Mouse (Mus musculus): ENCODE measurements around the gene Btnl2. TPM values are rescaled to one million over a fixed set of nuclear protein-coding genes. Genes with fewer than 3 reads are reported as not detected.

Gene Btnl2
- total RNA-seq, 2 experiments from 2014 or later: 0.39 to 0.42 TPM

DNA sequence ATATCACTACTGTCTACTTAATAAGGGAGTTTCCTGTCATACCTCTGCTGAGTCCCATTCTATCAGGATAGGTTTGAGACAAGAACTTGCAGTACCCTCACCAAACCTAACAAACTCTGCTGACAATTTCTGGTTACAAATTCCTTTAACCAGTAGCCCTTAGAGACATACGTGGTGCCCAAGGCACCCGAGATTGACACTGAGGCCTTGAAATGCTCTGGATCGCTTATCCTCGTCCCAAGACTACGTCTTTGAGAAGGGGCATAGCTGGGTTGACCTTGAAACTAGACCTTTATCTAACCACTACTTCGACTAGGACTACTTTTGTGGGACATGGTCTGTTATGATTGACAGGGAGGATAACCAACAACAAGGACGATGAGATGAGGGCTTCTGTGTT is 9.1 kb upstream of the Btnl2 start:
- intact Hi-C loops (cut with DNase I; ENCODE audit: low total_unique reads): no loop called here
- DNase-seq: no peak

DNA sequence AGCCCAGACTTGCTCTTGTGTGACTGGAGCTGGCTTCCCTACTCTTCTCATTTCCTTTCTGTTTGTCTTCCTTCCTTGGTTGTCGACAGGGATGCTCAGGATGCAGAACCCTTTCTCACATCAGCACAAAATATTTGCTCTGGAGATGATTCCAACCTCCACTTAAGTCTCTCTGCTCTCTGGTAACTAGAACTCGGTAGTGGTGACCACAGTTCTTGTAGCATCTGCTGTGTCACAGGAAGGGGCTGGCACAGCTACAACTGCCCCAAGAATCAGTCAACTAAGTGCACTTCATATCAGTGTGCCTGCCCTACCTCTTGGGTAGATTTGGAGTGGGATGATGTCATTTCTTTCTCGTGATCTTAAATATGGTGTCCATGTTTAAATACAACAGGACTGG is 8.6 kb upstream of the Btnl2 start:
- no peak for DNase-seq
- intact Hi-C loops (cut with DNase I; ENCODE audit: low total_unique reads): no loop called here

DNA sequence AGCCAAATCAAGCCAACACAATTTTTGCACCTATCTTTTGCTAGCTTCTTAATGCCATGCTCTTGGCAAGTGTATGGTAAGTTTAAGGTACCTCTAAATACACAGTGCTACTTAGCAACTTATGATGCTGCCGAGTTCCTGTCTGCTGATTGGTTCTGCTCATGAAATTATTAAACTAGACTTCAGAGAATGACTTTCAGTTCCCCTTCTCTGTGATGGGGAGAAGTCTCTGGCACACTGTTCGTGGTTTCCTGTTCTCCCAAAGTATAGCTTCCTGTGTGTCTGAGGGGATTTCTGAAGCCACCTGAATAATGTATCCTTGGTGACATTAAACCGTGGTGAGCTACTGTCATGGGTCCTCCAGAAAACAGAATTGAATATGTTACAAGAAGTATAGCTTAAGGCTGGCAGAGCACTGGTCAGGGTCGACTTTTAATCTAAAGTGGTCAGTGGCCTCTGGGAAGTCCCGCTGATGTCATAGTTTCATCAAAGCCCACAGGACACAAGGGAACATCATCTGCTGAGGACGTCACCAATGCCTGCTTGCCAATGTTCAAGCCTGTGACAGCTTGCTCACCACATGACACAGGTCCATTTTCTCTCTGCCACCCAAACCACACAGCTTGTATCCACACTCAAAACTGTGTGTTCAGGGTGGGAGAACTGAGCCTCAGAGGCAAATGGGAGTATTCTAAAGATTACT is 6.9 kb upstream of the Btnl2 start:
- no peak for DNase-seq
- intact Hi-C loops (cut with DNase I; ENCODE audit: low total_unique reads): no loop called here

DNA sequence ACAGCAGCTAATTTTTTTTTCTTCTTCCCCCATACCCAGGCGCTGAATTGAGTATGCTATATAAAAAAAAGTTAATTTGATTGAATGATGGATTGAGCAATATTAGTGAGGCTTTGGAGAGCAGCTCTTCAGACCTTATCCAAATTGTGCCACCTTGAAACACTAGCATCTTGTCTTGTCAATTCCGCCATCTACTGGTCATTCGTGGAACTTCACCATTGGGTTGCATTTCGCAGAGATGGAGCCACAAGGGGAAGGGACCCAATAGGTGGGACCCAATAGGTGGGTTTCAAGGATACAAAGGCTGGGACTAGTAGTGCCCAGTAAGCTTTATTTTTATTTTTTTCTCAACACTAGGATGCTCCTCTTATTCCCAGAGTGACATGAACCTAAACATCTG is 5.2 kb upstream of the Btnl2 start:
- peak; percentile 57 for DNase-seq
- intact Hi-C loops (cut with DNase I; ENCODE audit: low total_unique reads): loop anchor here (1.0 kb wide), 1 partner anchor 100 kb away; no protein-coding TSS in a partner anchor

DNA sequence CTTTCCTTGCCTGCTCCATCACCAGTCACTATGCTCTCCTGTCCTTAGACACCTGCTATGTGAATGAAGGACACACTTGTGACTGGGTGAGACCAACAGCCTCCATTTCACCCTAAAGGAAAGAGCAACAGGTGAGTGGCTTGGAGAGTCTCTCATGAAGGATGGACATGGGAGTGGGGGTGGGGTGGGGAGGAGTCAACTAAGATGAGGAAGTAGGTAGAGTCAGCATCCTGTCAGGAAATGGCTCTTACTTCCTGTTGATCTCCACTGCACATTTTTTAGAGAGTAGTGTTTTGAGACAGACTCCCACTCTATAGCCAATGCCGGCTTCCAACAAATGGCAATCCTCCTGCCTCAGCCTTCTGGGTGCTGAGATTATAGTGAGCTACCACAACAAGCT is 318 bp downstream of the Btnl2 start:
- intact Hi-C loops (cut with DNase I; ENCODE audit: low total_unique reads): no loop called here
- DNase-seq: no peak

DNA sequence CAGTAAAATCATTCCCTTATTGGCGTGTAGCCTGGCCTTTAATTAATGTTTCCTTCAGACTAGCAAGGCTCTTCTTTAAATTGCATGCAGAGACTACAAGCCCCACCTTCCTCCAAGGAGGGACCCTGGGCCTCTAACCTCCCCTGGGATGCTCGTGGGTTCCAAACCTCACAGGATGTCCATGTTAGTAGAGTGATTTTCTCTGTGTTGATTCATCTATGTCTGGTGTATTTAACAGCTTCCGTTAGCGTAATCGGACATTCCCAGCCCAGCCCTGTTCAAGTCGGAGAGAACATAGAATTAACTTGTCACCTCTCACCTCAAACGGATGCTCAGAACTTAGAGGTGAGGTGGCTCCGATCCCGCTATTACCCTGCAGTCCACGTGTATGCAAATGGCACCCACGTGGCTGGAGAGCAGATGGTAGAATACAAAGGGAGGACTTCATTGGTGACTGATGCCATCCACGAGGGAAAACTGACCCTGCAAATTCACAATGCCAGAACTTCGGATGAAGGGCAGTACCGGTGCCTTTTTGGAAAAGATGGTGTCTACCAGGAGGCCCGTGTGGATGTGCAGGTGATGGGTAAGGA is 8.4 kb downstream of the Btnl2 start:
- DNase-seq: no peak
- intact Hi-C loops (cut with DNase I; ENCODE audit: low total_unique reads): no loop called here

DNA sequence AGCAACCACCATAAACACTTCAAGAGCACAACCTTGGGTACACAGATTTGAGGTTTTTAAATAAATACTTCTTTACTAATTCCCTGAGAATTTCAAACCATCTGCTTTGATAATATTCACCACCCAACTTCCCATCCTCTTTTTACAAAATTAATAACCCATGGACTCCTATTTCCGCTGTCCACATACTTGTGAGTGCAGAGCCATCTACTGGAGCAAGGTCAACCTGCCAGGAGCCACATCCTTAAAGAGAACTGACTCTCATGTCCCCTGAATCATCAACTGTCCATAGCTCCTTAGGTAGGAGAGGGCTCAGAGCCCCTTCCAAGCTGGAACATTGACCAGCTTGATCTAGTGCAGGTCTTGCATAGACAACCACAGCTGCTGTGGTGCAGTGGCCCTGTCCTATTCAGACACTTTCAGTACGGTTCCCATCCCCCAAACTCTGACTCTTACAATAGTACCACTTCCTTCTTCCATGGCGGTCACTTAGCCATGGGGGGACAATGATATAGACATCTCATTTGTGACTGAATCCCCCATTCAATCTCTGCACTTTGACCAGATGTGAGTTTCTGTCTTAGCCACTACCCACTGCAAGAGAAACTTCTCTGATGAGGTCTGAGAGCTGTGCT is 9.2 kb downstream of the Btnl2 start:
- DNase-seq: no peak
- intact Hi-C loops (cut with DNase I; ENCODE audit: low total_unique reads): no loop called here

DNA sequence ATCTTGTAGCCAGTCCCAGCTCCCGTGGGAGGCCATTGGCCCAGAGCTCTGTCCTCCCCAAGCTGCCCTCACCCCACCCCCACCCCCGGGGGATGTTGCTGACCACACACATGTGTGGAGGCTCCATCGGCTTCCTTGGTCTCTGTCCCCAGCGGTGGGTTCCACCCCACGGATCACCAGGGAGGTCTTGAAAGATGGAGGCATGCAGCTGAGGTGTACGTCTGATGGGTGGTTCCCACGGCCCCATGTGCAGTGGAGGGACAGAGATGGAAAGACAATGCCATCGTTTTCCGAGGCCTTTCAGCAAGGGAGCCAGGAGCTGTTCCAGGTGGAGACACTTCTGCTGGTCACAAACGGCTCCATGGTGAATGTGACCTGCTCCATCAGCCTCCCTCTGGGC is 10.4 kb downstream of the Btnl2 start:
- peak; percentile 11 for DNase-seq
- intact Hi-C loops (cut with DNase I; ENCODE audit: low total_unique reads): no loop called here

DNA sequence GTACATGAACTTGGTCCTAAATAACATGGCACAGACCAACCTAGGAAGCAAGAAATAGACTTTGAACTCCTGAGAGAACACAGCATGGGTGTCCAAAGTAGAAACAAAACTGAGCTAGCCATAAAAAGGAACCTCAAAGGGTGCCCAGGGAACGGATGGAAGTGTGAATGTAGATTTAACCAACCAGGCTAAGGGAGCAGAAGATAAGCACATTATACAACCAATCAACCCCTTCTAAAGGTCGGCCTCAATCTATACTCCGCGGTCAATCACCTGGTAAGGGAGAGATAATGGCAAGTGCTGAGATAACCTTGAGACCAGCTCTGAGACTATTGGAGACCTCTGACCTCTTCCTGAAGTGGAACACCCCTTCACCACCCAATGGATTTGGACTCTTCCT is 15.9 kb downstream of the Btnl2 start:
- intact Hi-C loops (cut with DNase I; ENCODE audit: low total_unique reads): no loop called here
- DNase-seq: no peak

DNA sequence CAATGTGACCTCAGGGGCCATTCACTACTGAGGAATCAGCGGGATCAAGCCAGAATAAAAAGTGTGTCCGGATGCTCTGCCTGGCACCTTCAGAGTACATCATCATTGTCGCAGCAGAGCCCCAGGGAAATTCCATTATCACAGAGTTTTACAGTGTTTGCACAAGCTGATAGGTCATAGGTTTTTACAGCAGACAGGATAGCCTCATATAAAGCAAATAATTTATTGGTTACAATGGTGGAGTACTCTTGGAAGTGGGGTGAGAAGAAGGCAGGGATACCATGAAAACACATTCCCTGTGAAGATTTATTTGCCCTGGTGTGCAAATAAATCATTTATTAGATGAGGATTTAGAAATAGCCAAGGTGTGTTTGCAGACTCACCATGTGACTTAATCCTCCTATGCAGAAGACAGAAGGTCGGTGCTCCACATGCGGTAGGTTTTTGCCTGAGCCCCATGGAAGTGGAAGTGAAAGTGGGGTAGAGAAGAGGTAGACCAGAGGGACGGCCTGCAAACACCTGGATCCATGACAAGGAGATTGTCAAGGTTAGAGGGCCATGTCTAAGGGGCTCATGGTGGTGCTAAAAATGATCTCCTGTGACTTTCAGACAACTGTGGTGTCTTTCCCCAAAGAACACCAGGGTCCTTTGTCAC is 18.6 kb downstream of the Btnl2 start:
- intact Hi-C loops (cut with DNase I; ENCODE audit: low total_unique reads): no loop called here

DNA sequence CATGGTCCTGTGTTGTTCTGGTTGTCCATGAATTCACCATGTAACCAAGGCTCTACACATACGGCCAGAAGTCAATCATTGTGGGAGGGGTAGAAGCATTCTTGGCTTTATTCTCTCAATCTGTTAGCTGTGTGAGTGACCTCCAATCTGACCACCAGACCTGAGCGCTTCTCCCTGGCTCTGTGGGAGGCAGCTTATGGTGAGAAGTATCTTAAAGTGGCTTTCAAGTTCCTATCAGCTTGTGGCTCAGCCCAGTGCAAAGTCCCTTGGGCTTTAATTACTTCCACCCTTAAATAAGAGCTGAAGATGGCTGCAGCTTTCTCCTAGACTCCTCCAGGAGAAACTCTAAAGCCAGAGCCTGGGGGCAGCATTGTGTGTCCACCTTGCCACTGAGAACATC is 22.2 kb downstream of the Btnl2 start, which contains the start of gene Btnl1:
TSS of gene Btnl1 (plus strand) at position 286 of the 400 bp plus-strand sequence.
- intact Hi-C loops (cut with DNase I; ENCODE audit: low total_unique reads): no loop called here

More for the DNA sequence above, 18.6 kb downstream of the Btnl2 start:
- DNase-seq: no peak

DNA sequence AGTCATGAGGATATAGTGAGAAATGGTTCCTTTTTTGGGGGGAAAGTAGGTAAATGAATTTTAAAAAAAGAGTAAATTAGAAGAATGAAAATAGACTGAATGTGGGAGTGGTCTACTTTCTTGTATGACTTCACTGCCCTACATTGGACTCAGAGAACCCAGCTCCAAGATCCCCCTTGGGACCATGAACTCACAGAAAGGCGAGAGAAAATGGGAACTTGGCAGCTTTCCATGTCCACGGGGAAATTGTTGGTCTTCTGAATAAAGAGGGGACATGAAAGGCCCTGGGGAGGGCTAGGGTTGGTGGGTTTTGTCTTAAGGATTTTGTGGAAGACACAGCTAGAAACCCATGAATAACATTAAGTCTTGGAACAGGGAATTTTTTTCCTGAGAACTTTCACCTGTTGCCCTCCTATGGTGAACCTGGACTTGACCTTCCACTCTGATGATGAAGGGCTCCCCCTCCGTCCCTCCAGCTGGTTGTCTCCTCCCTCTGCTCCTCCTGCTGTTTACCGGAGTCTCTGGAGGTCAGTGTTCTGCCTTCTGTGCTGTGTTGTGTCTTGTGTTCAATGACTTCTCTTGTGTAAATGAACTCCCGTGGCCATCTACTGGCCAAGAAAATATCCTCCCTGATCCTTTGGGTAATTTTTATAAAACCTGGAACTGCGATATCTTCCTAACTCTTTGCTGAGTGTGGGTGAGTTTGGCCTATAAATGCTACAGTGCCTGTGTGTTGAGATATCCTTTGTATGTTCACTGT is 23.0 kb downstream of the Btnl2 start:
- no peak for DNase-seq
- intact Hi-C loops (cut with DNase I; ENCODE audit: low total_unique reads): no loop called here

More for the DNA sequence above, 22.2 kb downstream of the Btnl2 start, which contains the start of gene Btnl1:
- no peak for DNase-seq

DNA sequence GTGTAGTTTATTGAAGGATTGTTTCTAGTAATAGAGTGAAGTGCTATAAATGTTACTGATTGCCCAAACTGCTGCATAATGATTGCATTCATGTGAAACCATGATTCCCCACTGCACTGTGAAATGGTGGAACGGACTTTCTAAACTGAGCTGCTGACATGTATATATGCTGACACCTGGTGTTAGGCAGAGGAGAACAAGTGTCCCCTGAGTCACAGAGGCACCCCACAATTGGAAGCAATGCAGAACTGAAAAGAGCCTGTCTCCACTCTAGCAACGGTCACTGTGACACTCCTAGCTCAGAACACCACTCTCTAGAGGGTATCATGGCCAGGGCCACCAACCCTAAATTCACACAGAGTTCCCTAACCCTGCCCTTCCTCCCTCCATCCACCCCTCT is 24.1 kb downstream of the Btnl2 start:
- no peak for DNase-seq
- intact Hi-C loops (cut with DNase I; ENCODE audit: low total_unique reads): no loop called here

DNA sequence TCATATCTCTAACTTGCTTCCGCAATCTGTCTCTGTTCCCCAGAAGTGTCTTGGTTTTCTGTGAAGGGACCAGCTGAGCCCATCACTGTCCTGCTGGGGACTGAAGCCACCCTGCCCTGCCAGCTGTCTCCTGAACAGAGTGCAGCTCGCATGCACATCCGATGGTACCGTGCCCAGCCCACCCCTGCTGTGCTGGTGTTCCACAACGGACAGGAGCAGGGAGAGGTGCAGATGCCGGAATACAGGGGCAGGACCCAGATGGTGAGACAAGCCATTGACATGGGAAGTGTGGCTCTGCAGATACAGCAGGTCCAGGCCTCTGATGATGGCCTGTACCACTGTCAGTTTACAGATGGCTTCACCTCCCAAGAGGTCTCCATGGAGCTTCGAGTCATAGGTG is 24.8 kb downstream of the Btnl2 start:
- intact Hi-C loops (cut with DNase I; ENCODE audit: low total_unique reads): no loop called here

DNA sequence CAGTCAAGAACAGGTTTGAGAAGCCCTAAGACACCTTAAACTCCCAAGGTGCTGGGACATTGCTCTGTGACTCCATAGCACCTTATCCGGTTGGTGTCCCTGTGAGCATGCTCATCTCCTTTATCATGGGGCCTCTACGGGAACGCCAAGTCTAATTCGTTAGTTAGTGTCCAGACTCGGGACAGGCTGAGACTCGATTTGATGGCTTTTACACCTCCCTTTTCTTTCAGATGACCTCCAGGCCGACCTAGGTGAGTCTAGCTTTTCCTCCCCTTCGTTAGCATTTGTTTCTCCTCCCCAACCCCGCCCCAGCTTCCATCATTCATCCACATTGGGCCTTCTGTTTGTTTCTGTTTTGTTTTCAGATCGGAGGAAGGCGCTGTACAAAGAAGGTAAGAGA is 27.3 kb downstream of the Btnl2 start:
- intact Hi-C loops (cut with DNase I; ENCODE audit: low total_unique reads): no loop called here
- DNase-seq: no peak

More for the DNA sequence above, 24.8 kb downstream of the Btnl2 start:
- no peak for DNase-seq

DNA sequence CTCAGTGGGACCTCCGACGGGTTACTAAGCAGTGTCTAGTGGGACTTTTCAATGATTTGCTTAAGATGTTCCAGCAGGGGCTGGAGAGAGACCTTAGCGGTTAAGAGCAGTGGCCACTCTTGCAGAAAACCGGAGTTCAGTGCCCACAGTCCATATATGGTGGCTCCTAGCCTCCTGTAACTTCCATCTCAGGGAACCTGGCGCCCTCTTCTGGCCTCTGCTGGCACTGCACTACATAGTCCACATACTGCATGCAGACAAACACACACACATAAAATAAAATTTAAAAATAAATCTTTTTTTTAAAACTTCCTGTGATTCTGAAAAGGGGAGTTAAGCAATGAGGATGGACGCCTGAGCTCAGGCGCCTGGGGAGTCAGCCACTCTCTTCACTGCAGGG is 28.6 kb downstream of the Btnl2 start:
- no peak for DNase-seq
- intact Hi-C loops (cut with DNase I; ENCODE audit: low total_unique reads): no loop called here

DNA sequence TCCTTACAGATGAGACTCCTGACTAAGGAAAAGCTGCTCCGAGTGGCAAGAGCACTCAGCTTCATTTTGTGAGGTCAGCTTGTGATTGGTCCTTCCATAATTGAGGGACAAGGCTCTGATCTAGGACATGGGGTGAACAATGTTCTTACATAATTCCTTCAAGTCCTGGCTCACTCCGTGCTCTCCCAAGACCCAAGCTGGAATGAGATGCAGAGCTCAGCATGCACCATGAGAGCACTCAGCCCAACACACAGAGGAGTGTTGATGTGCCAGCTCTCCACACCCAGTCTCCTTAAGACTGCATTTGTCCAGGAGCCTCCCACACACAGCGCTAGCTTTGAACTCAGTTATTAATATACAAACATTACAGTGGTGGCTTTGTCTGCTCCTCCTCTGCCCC is 30.1 kb downstream of the Btnl2 start:
- intact Hi-C loops (cut with DNase I; ENCODE audit: low total_unique reads): no loop called here
- DNase-seq: no peak

DNA sequence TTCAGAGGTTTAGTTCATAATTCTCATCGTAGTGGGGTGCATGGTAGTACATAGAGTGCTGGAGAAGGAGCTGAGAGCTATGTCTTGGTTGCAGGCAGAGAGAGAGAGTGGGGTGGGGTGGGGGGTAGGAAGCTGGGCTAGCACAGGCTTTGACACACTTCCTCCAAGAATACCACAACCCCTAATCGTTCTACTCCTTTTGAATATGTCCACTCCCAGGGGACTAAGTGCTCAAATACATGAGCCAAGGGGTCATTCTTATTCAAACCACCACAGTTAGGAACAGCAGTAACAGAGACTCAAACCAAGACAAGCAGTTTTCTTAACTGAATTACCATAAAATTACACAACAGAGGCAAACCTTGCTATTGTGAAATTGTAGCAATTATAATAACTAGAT is 32.0 kb downstream of the Btnl2 start:
- DNase-seq: no peak
- intact Hi-C loops (cut with DNase I; ENCODE audit: low total_unique reads): no loop called here

DNA sequence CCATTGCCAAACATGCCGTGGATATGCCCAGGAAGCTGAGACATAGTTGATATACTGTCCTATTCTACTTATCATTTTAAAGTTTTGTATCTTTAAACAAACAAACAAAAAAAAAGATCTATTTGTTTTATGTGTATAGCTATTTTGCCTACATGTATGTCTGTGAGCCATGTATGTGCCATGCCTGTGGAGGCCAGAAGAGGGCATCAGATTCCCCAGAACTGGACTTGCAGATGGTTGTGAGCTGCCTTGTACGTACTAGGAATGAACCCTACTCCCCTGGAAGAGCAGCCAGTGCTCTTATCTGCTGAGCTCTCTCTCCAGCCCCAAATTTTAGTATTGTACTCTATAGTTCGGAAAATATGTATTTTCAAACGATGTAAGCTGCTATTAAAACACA is 33.9 kb downstream of the Btnl2 start:
- intact Hi-C loops (cut with DNase I; ENCODE audit: low total_unique reads): no loop called here
- DNase-seq: peak; percentile 15

DNA sequence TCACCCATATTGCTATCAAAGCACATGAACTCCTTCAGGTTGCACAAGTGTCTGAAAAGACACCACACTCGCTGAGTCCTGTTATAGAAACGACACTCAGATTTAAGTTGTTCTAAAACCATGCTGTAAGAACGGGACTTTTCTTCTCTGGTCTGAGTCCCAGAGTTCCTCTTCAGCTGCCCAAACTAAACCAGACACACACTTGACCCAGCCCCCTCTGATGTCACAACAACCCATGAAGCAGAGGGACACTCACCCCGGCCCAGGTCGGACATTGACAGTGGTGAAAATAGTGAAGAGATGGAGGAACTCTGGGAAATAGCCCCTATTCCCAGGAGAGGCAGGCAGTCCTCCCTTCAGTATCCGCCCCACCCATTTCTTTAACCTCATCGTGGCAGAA is 36.9 kb downstream of the Btnl2 start:
- intact Hi-C loops (cut with DNase I; ENCODE audit: low total_unique reads): no loop called here
- DNase-seq: no peak
